Mouse (Mus musculus) stomach, postnatal 0 days (tissue): ENCODE data around the gene Aspm. TPM values are rescaled to one million over a fixed set of nuclear protein-coding genes. Genes with fewer than 3 reads are reported as not detected.
"Not testable (repeated sequence)": the region's sequence is repeated elsewhere in the genome, so short reads cannot be mapped to it uniquely, and the experiment has no call there.

Experiments
- ATAC-seq: fragments of 200-750 bp; cut with Nextera tagmentation; 2 replicates; pipeline ENCODE4 v1.8.0; 2017; ENCODE audit not compliant: low FRiP score, low TSS enrichment
- DNase-seq: peaks from one replicate; pipeline ENCODE4 v3.0.0-alpha.2; 2016; ENCODE audit warnings: low spot score
- H3K27ac ChIP-seq: fragments of 300-500 bp; sonication (generic); replicated peaks from 2 replicates; pipeline ENCODE4 v1.5.1; 2014; ENCODE audit warnings: mild to moderate bottlenecking, control low read depth
- H3K27me3 ChIP-seq: fragments of 300-500 bp; sonication (generic); 2 replicates; pipeline ENCODE4 v1.6.1; 2014; ENCODE audit warnings: low read length; ENCODE audit not compliant: control insufficient read depth, insufficient read depth
- H3K36me3 ChIP-seq: fragments of 300-500 bp; sonication (generic); 2 replicates; pipeline ENCODE4 v1.6.1; 2014; ENCODE audit warnings: low read length, mixed read lengths; ENCODE audit not compliant: control insufficient read depth, insufficient read depth
- H3K4me1 ChIP-seq: fragments of 300-500 bp; sonication (generic); replicated peaks from 2 replicates; pipeline ENCODE4 v1.6.1; 2014; ENCODE audit warnings: antibody characterized with exemption; ENCODE audit not compliant: control insufficient read depth, insufficient read depth
- H3K4me2 ChIP-seq: fragments of 300-500 bp; sonication (generic); replicated peaks from 2 replicates; pipeline ENCODE4 v1.6.1; 2014; ENCODE audit warnings: low read depth, mild to moderate bottlenecking, control low read depth, moderate library complexity
- H3K4me3 ChIP-seq: fragments of 300-500 bp; sonication (generic); 2 replicates; pipeline ENCODE4 v1.5.1; 2014; ENCODE audit warnings: low read depth, low read length, control low read depth
- H3K9ac ChIP-seq: fragments of 300-500 bp; sonication (generic); 2 replicates; pipeline ENCODE4 v1.6.1; 2014; ENCODE audit warnings: mild to moderate bottlenecking, low read length, control low read depth, mixed read lengths
- H3K9me3 ChIP-seq: fragments of 300-500 bp; sonication (generic); 2 replicates; pipeline ENCODE4 v1.6.1; 2016; ENCODE audit warnings: low read length; ENCODE audit not compliant: control insufficient read depth
- CTCF ChIP-seq: IDR thresholded peaks from 2 replicates; pipeline ENCODE4 v1.5.1; 2016; ENCODE audit warnings: antibody characterized with exemption, low read depth, mild to moderate bottlenecking, moderate library complexity
- EP300 ChIP-seq: optimal IDR thresholded peaks from 2 replicates; pipeline ENCODE3; 2016; ENCODE audit warnings: antibody characterized with exemption
- WGBS: fragments of 180-500 bp; shearing (Covaris S2); extraction: QIAGEN DNeasy Blood & Tissue Kit; methylation state at CpG from one replicate; pipeline ENCODE4 v1.1.7; 2014; 5-methylcytosine and 5-hydroxymethylcytosine counted together
- polyA plus RNA-seq: library from polyadenylated mRNA; unstranded; fragments of >200 nt; fragmentation: Nextera tagmentation; extraction: Ambion mirVana; gene quantifications from 2 replicates; pipeline ENCODE4 v1.2.1, GENCODE M21; 2015

Aspm gene
- polyA plus RNA-seq = 2.2 and 3.3 TPM in 2 replicates

- WGBS = under 1% methylated on average over 63 of the region's 65 CpGs
- Histone ChIP-seq H3K9ac (peak within 1 kb of the TSS; percentile 67), H3K27ac (no peak within 1 kb of the TSS), H3K4me3 (peak within 1 kb of the TSS; percentile 79), H3K27me3 (no peaks in the 10 kb centered on the region), H3K4me2 (peak within 1 kb of the TSS; percentile 98), H3K9me3 (no peaks in the 10 kb centered on the region), H3K4me1 (peaks cover 4% of the 10 kb centered on the region; the same call in 1 of the 2 replicates), H3K36me3 (no peaks in the 10 kb centered on the region; the same call in 1 of the 2 replicates)
- DNase-seq = peak; percentile 90
- ATAC-seq = peak; percentile 100
- TF ChIP-seq EP300 = no peak
- no peak for TF ChIP-seq CTCF
Observed at GRCm38 (mm10) chr1:139454340-139455225, at the start of gene Aspm. Gene Aspm, plus strand, starts transcription at chr1:139454772.

- no peaks in the 10 kb centered on the region for H3K9me3 ChIP-seq
- H3K27ac ChIP-seq = no peak overlapping the region
- ATAC-seq (no peak), DNase-seq (no peak)
- no peak overlapping the region for H3K4me3 ChIP-seq
- no peaks in the 10 kb centered on the region for H3K27me3 ChIP-seq
- peak; percentile 36 for TF ChIP-seq CTCF
- no peak for TF ChIP-seq EP300
- no peaks in the 10 kb centered on the region for H3K36me3 ChIP-seq
- no peaks in the 10 kb centered on the region for H3K4me1 ChIP-seq
- H3K9ac ChIP-seq = no peak overlapping the region
- H3K4me2 ChIP-seq = no peak overlapping the region
Observed at GRCm38 (mm10) chr1:139405766-139406165, 48.8 kb upstream of the Aspm start.

- Histone ChIP-seq H3K4me3 (no peak overlapping the region), H3K4me1 (no peaks in the 10 kb centered on the region), H3K4me2 (no peak overlapping the region), H3K27me3 (no peaks in the 10 kb centered on the region), H3K27ac (no peak overlapping the region), H3K36me3 (no peaks in the 10 kb centered on the region), H3K9me3 (no peaks in the 10 kb centered on the region), H3K9ac (no peak overlapping the region)
- TF ChIP-seq CTCF = peak; percentile 18; the same call in 1 of the 2 replicates
- no peak for TF ChIP-seq EP300
- ATAC-seq = no peak
- DNase-seq = no peak
- WGBS = 51% methylated on average over 5 of the region's 5 CpGs
Observed at GRCm38 (mm10) chr1:139407701-139408100, 46.9 kb upstream of the Aspm start.

GRCm38 (mm10) chr1:139412365-139412764 lies 42.2 kb upstream of the Aspm start:
- H3K4me3 ChIP-seq, DNase-seq, ATAC-seq, H3K4me1 ChIP-seq, H3K4me2 ChIP-seq, H3K9ac ChIP-seq, H3K36me3 ChIP-seq, H3K27me3 ChIP-seq, H3K27ac ChIP-seq, H3K9me3 ChIP-seq: not testable (repeated sequence)
- 84% methylated on average over 2 of the region's 2 CpGs for WGBS

GRCm38 (mm10) chr1:139413465-139413864 lies 41.1 kb upstream of the Aspm start:
- whole genome bisulfite sequencing = 76% methylated on average over 3 of the region's 3 CpGs
- H3K4me1 ChIP-seq = no peaks in the 10 kb centered on the region
- H3K4me3 ChIP-seq = no peak overlapping the region
- ATAC-seq = no peak
- no peak overlapping the region for H3K4me2 ChIP-seq
- H3K27me3 ChIP-seq = no peaks in the 10 kb centered on the region
- H3K27ac ChIP-seq = no peak overlapping the region
- no peaks in the 10 kb centered on the region for H3K9me3 ChIP-seq
- H3K9ac ChIP-seq = no peak overlapping the region
- no peak for TF ChIP-seq EP300
- no peak for TF ChIP-seq CTCF
- DNase-seq = no peak
- no peaks in the 10 kb centered on the region for H3K36me3 ChIP-seq

GRCm38 (mm10) chr1:139421521-139421874 lies 33.1 kb upstream of the Aspm start:
- WGBS = 4% methylated on average over 8 of the region's 8 CpGs
- H3K4me1 ChIP-seq = 0 out of 2 replicates have a peak, but pooled peaks cover 3% of the 10 kb centered on the region
- ATAC-seq (no peak), DNase-seq (no peak)
- no peaks in the 10 kb centered on the region for H3K36me3 ChIP-seq
- H3K27ac ChIP-seq = peak overlapping the region; percentile 93; the same call in 1 of the 2 replicates
- no peaks in the 10 kb centered on the region for H3K27me3 ChIP-seq
- H3K9me3 ChIP-seq = no peaks in the 10 kb centered on the region
- H3K4me2 ChIP-seq = peak overlapping the region; percentile 76
- H3K9ac ChIP-seq = peak overlapping the region; percentile 95
- peak overlapping the region; percentile 91 for H3K4me3 ChIP-seq
- TF ChIP-seq EP300 = no peak
- no peak for TF ChIP-seq CTCF
